Mouse (Mus musculus) olfactory bulb, adult 2 months (tissue): ENCODE measurements around the gene Rab5a.

ENCODE experiments used
- CTCF ChIP-seq: fragments of 200-500 bp; IDR thresholded peaks from 2 replicates; pipeline ENCODE4 v1.5.1; 2012; ENCODE audit warnings: low read depth, mild to moderate bottlenecking, low read length, moderate library complexity; ENCODE audit not compliant: insufficient read depth
- POLR2A ChIP-seq: fragments of 200-500 bp; IDR thresholded peaks from 2 replicates; pipeline ENCODE4 v1.6.1; 2012; ENCODE audit warnings: mild to moderate bottlenecking, low read depth, low read length, moderate library complexity; ENCODE audit not compliant: insufficient read depth

DNA sequence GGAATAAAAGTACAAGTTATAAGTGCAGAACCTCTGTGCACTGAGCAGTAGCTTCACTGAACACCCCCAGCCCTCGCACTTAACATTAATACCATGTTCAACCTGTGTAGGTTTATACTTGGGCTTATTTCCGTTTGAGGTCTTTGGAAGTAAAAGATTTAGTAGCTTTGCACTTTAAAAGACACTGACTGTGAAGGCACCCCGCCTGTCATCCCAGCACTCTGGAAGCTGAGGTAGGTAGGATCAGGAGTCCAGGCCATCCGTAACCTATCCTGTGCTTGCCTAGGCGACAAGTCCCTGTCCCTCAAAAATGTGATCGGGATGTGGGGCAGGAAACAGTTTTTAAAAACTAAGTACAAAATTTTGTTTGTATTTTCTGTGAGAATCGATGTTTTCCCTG lies 1.4 kb downstream of the Rab5a start:
- no peak for TF ChIP-seq CTCF
- no peak for TF ChIP-seq POLR2A
